In the genomic region with DNA sequence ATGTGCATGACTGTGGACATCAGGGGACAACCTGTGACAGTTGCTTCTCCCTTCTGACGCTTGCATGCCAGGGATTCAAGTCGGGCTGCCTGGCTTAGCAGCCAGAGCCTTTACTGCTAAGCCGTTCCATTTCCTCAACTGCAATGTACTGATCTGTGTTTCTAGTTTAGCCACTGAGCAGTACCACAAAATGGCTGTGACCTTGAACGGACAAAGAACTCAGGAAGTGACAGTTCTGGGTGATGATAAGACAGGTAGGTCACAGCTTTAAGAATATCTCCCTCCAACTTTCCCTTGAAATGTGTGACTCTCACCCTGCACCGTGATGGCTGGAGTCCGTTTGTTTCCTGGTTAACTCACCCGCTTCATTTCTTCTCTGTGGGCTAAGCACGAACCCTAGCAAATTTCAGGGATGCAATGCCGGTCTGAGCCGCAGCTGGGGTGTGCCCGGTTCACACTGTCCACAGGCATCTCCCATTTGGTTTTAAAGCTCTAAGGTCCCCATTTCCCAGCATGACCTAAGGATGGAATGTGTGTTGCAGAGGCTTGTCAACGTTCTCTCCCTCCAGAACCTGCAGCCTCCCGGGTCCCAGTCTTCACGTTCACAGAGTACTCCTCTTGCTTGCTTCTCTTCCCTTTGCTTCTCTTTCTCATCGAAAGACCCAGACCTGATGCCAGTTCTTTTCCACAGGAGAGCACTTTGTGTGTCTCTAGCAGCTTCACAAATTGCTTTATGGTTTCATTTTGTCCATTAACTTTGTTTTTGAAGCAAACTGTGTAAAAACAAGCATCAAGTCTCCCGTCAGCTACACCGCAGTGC, we compare ENCODE assay signal across 8 mouse cellular contexts. TPM values are rescaled to one million over a fixed set of nuclear protein-coding genes. Genes with fewer than 3 reads are reported as not detected.
DNase-seq lines count a peak whose midpoint lies in the region; ATAC-seq lines count a peak whose summit lies in the region.

No protein-coding gene starts in this region.

- 38% methylated on average over 17 of the region's 17 CpGs for WGBS in hindbrain, embryonic 15.5 days

- H3K27ac ChIP-seq in hindbrain, embryonic 15.5 days (replicated peaks), result 0 out of 2 replicates have a peak overlapping the region, but pooled peaks have one; percentile 9

- H3K9ac ChIP-seq in hindbrain, embryonic 15.5 days, result peak overlapping the region; percentile 28; the same call in 1 of the 2 replicates

- DNase-seq in embryo, embryonic 10 days (ENCODE audit: low spot score), result peak; percentile 24
- no peak for DNase-seq in embryo, embryonic 9.5 days (ENCODE audit: extremely low spot score)
- peak; percentile 3 for DNase-seq in thymus, postnatal 0 days (ENCODE audit: low spot score)
- DNase-seq in thymus, postnatal 36 days, result no peak
- DNase-seq in yolk sac, embryonic 10.5 days (ENCODE audit: low spot score), result peak; percentile 9

- no peaks in the 10 kb centered on the region for H3K36me3 ChIP-seq in hindbrain, embryonic 15.5 days

- ATAC-seq in hindbrain, embryonic 15.5 days (ENCODE audit: low FRiP score, low read depth), result peak; percentile 59; the same call in 1 of the 2 replicates
- peak; percentile 49 for ATAC-seq in megakaryocyte, adult 5-6 weeks (ENCODE audit: poor library complexity, severe bottlenecking)
- ATAC-seq in erythroid progenitor cell, adult 5-6 weeks (replicated peaks; ENCODE audit: low FRiP score, poor library complexity, severe bottlenecking), result no peak

- H3K4me2 ChIP-seq in hindbrain, embryonic 15.5 days, result peak overlapping the region; percentile 56

- H3K27me3 ChIP-seq in hindbrain, embryonic 15.5 days, result no peaks in the 10 kb centered on the region

- peak overlapping the region; percentile 26 for H3K4me3 ChIP-seq in hindbrain, embryonic 15.5 days

- H3K4me1 ChIP-seq in hindbrain, embryonic 15.5 days (replicated peaks), result peaks cover 9% of the 10 kb centered on the region

- no peaks in the 10 kb centered on the region for H3K9me3 ChIP-seq in hindbrain, embryonic 15.5 days

RNA-seq across cellular contexts. Expression of gene Eea1, which starts 46.2 kb away (rescaled TPM):
- 6.2 and 8.0 TPM in 2 replicates for polyA plus RNA-seq in thymus, postnatal 0 days (2015; fragmentation: Nextera tagmentation; extraction: Ambion mirVana)
- 20.2 and 21.9 TPM in 2 replicates for polyA plus RNA-seq in hindbrain, embryonic 15.5 days (2015; fragmentation: Nextera tagmentation; extraction: Ambion mirVana)
- total RNA-seq in megakaryocyte, adult 5-6 weeks (2015), result 22.1 and 22.6 TPM in 2 replicates
- total RNA-seq in megakaryocyte, adult 5-6 weeks (2017), result 33.3 and 36.7 TPM in 2 replicates
- total RNA-seq in erythroid progenitor cell, adult 5-6 weeks (2015; ENCODE audit: low replicate concordance), result 27.0 and 32.7 TPM in 2 replicates
- total RNA-seq in erythroid progenitor cell, adult 5-6 weeks (2017; ENCODE audit: low replicate concordance), result 44.4 and 48.0 TPM in 2 replicates

RNA-seq across cellular contexts. Expression of gene Gm33543, which starts 51.5 kb away (rescaled TPM):
- not detected in 2 replicates for polyA plus RNA-seq in thymus, postnatal 0 days (2015; fragmentation: Nextera tagmentation; extraction: Ambion mirVana)
- not detected in 2 replicates for polyA plus RNA-seq in hindbrain, embryonic 15.5 days (2015; fragmentation: Nextera tagmentation; extraction: Ambion mirVana)
- total RNA-seq in megakaryocyte, adult 5-6 weeks (2015), result not detected in 2 replicates
- not detected in 2 replicates for total RNA-seq in megakaryocyte, adult 5-6 weeks (2017)
- not detected in 2 replicates for total RNA-seq in erythroid progenitor cell, adult 5-6 weeks (2015; ENCODE audit: low replicate concordance)
- total RNA-seq in erythroid progenitor cell, adult 5-6 weeks (2017; ENCODE audit: low replicate concordance), result not detected in 2 replicates

Comparison
In these comparisons a context has a peak if more than half of its experiments do, and no peak if none do; other contexts are left out.
1. DNase-seq: peak in embryo, embryonic 10 days (single experiment), thymus, postnatal 0 days (single experiment) and yolk sac, embryonic 10.5 days (single experiment); none in embryo, embryonic 9.5 days (single experiment) and thymus, postnatal 36 days (0 of 2).